Mouse (Mus musculus): ENCODE measurements around the gene Tfpi.
A peak's percentile ranks its signal among the peaks of the same experiment; 100 is the strongest.
"Not testable (repeated sequence)": the region's sequence is repeated elsewhere in the genome, so short reads cannot be mapped to it uniquely, and the experiment has no call there.

The Tfpi gene

GRCm38 (mm10) chr2:84389075-84389474 is 87.5 kb downstream of the Tfpi start:
- DNase-seq (ENCODE audit: low read depth, low spot score) = no peak

DNA sequence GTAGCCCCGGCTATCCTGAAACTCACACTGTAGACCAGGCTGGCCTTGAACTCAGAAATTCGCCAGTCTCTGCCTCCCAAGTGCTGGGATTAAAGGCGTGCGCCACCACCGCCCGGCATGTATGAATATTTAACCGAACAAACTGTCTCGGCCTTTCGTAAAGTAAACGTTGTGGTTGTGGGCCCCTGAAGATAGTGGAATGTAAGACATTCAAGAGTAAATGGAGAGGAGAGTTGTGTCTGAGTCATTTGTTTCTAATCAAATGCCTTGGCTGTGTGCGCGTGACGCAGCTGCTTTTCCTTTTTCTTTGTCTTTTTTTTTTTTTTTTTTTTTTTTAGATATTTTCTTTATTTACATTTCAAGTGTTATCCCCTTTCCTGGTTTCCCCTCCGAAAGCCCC is 88.0 kb downstream of the Tfpi start:
- not testable (repeated sequence) for DNase-seq (ENCODE audit: low read depth, low spot score)

DNA sequence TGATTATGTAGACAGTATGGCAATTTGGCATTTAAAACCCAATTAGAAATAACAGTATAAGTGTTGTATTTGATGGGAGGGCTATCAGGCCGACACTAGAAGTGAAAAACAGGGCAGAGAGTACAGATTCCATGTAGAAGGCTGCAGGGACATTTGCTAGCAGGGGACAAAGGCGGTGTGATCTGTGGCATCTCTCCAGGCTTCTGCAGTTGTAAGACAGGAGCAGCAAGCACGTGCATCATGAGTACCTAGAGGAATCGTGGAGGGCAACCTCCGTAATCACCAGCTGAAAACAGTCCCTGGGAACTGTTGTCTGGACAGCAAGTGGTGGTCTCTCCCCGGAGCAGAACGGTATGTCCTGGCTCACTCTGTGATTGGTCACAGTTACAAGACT is 88.6 kb downstream of the Tfpi start:
- peak; percentile 8 for DNase-seq (ENCODE audit: low read depth, low spot score)

DNA sequence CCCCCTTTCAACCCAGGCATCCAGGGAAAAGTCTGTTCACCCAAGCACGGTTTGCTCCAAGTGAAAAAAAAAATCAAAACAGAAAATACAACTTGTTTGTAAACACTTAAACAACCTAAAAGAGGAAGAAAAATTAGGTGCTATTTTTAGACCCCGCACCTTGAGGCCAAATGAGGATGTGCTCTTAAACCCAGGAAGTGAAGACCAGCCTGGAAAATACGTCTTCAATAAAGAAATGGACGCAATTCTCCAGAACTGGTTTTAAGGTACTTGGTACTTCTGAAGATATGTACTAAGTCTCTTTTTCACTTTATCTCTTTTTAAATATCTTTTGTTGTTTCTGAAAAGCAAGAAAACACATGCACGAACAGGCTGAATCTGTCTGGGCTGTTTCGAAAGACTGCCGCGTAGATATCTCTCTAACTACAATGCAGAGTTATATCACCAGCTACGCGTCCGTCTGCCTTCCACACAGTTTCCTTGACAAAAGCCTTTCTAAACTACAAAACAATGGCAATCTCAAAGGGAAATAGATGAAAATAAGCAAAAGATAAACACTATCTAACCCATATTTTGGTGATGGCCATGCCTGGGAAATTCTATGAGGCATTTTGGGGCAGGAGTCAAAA is 89.1 kb downstream of the Tfpi start:
- no peak for DNase-seq (ENCODE audit: low read depth, low spot score)

GRCm38 (mm10) chr2:84386563-84387393 is 89.8 kb downstream of the Tfpi start:
- no peak for DNase-seq (ENCODE audit: low read depth, low spot score)

GRCm38 (mm10) chr2:84384911-84385693 is 91.5 kb downstream of the Tfpi start:
- no peak for DNase-seq (ENCODE audit: low read depth, low spot score)

DNA sequence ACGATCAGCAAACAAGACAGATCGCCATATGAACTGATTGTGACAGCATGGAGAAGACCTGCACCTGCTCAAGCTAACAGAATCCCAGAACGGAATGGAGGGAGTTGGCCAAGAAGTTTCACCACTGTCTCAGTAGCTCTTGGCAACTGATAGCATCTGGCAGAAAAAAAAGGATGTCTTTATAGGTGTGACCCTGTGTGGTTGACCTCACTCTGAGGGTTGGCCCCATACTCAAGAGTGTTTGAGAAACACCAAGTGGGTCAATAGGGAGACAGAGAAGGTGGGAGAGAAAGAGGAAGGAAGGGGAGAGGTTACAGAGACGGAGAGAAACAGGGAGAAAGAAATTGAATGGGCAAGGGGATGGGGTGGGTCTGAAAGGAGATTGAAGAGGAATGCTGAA is 92.7 kb downstream of the Tfpi start:
- DNase-seq (ENCODE audit: low read depth, low spot score) = no peak
